Mouse (Mus musculus) neural tube, embryonic 14.5 days (tissue): Measurements from ENCODE around the gene Flt1. TPM values are rescaled to one million over a fixed set of nuclear protein-coding genes. Genes with fewer than 3 reads are reported as not detected.

Experiments used
- ATAC-seq: fragments of 200-750 bp; cut with Nextera tagmentation; 2 replicates; pipeline ENCODE4 v1.8.0; 2017; ENCODE audit warnings: low read depth, mild to moderate bottlenecking, moderate TSS enrichment, moderate library complexity
- H3K27ac ChIP-seq: fragments of 300-500 bp; sonication (generic); 2 replicates; pipeline ENCODE4 v1.5.1; 2014; ENCODE audit warnings: low read depth, mild to moderate bottlenecking, control low read depth, low read length, moderate library complexity, mixed read lengths
- H3K27me3 ChIP-seq: fragments of 300-500 bp; sonication (generic); 2 replicates; pipeline ENCODE4 v1.6.1; 2014; ENCODE audit warnings: low read length; ENCODE audit not compliant: control insufficient read depth, insufficient read depth
- H3K36me3 ChIP-seq: fragments of 300-500 bp; sonication (generic); 2 replicates; pipeline ENCODE4 v1.6.1; 2014; ENCODE audit warnings: low read length, mixed read lengths; ENCODE audit not compliant: control insufficient read depth, insufficient read depth
- H3K4me1 ChIP-seq: fragments of 300-500 bp; sonication (generic); 2 replicates; pipeline ENCODE4 v1.6.1; 2014; ENCODE audit warnings: low read length; ENCODE audit not compliant: control insufficient read depth, insufficient read depth
- H3K4me2 ChIP-seq: fragments of 300-500 bp; sonication (generic); 2 replicates; pipeline ENCODE4 v1.6.1; 2014; ENCODE audit warnings: mild to moderate bottlenecking, low read depth, low read length, control low read depth
- H3K4me3 ChIP-seq: fragments of 300-500 bp; sonication (generic); 2 replicates; pipeline ENCODE4 v1.5.1; 2014; ENCODE audit warnings: low read depth, low read length, control low read depth, mixed read lengths
- H3K9ac ChIP-seq: fragments of 300-500 bp; sonication (generic); replicated peaks from 2 replicates; pipeline ENCODE4 v1.6.1; 2014; ENCODE audit warnings: low read depth, mild to moderate bottlenecking, control low read depth, low read length, mixed read lengths
- H3K9me3 ChIP-seq: fragments of 300-500 bp; sonication (generic); 2 replicates; pipeline ENCODE4 v1.6.1; 2016; ENCODE audit warnings: low read length; ENCODE audit not compliant: control insufficient read depth
- WGBS: fragments of 180-500 bp; shearing (Covaris S2); extraction: QIAGEN DNeasy Blood & Tissue Kit; methylation state at CpG from one replicate; pipeline ENCODE4 v1.1.7; 2014; 5-methylcytosine and 5-hydroxymethylcytosine counted together
- polyA plus RNA-seq: library from polyadenylated mRNA; unstranded; fragments of >200 nt; fragmentation: Nextera tagmentation; extraction: Ambion mirVana; gene quantifications from 2 replicates; pipeline ENCODE4 v1.2.1, GENCODE M21; 2014

Gene Flt1
- polyA plus RNA-seq, 1 experiment from 2014 or later: 9.9 TPM

DNA sequence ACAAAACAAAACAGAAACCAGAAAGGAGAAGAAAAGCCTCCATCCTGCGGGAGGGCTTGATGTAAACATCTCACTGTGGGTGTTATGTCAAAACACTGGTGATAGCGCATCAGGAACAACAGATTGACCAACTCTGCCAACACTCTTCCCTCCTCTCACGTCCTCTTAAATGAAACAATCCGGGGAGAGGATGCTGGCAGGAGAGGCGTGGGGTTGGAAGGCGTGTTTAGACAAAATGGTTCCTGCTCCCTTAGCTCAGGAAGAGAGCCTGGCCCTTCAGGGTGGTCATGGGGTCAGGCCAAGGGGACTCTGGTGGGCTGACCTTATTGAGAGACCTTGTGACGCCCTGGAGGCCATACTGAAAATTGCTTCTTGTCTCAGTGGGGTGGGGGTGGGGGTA is 65.9 kb downstream of the Flt1 start:
- no peak for ATAC-seq
- H3K36me3 ChIP-seq: no peaks in the 10 kb centered on the region
- H3K4me3 ChIP-seq: no peak overlapping the region
- no peaks in the 10 kb centered on the region for H3K27me3 ChIP-seq
- H3K9me3 ChIP-seq: no peaks in the 10 kb centered on the region
- 78% methylated on average over 7 of the region's 7 CpGs for WGBS
- no peak overlapping the region for H3K4me2 ChIP-seq
- no peaks in the 10 kb centered on the region for H3K4me1 ChIP-seq
- no peak overlapping the region for H3K9ac ChIP-seq
- H3K27ac ChIP-seq: no peak overlapping the region

DNA sequence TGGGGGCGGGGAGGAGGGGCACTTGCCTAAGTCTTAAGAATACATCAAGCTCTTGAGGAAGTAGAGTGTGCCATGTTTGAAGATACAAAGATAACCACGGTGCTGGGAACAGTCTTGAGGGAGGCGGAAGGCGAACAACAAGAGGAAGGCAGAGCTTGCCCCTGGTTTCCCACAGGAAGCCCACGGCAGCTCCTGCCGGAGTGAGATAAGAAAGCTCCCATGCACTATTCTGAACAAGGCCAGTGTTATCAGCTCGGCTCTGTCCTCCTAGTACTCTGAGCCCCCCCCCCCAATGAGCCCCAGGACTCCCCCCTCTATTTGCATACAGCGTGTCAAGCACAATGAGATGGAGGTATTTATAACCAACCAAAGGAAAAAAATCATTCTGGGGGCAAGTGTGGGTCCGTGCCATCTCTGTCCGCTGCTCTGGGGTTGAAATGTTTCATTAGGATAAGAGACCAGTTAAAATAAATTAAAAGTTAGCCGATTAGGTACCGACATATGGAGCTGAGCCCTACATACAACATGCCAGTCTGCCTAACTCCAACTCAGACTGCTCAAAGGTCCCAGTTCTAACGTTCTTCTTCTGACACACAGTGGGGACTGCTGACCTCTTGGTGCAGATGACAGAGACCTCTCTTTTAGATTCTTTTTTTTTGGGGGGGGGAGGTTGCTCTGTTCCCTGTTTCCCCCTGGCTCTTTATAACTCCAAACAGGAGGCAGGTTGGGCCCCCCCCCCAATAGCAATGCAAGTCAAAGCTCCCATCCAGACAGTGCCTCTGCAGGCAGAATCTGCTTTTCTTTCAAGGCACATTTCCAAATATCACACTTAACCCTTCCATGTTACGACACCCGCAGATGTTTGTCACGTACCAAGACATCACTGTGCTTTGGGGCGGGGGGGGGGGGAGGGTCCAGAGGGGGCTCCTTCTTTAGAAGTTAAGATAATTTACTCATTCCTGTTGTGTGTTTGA is 67.6 kb downstream of the Flt1 start:
- H3K4me1 ChIP-seq: no peaks in the 10 kb centered on the region
- H3K27ac ChIP-seq: no peak overlapping the region
- H3K9ac ChIP-seq: no peak overlapping the region
- WGBS: 70% methylated on average over 17 of the region's 17 CpGs
- H3K36me3 ChIP-seq: no peaks in the 10 kb centered on the region
- H3K27me3 ChIP-seq: no peaks in the 10 kb centered on the region
- H3K4me3 ChIP-seq: no peak overlapping the region
- no peak for ATAC-seq
- no peaks in the 10 kb centered on the region for H3K9me3 ChIP-seq
- no peak overlapping the region for H3K4me2 ChIP-seq

- WGBS: 84% methylated on average over 7 of the region's 7 CpGs
- ATAC-seq: no peak
These were observed 70.0 kb downstream of the Flt1 start for GRCm38 (mm10) chr5:147655761-147656160.

GRCm38 (mm10) chr5:147651233-147651632 is 74.6 kb downstream of the Flt1 start:
- no peak overlapping the region for H3K9ac ChIP-seq
- H3K4me2 ChIP-seq: no peak overlapping the region
- no peak overlapping the region for H3K4me3 ChIP-seq
- H3K4me1 ChIP-seq: no peaks in the 10 kb centered on the region
- no peak overlapping the region for H3K27ac ChIP-seq
- no peaks in the 10 kb centered on the region for H3K9me3 ChIP-seq
- no peak for ATAC-seq
- 92% methylated on average over 14 of the region's 14 CpGs for WGBS
- H3K36me3 ChIP-seq: no peaks in the 10 kb centered on the region
- no peaks in the 10 kb centered on the region for H3K27me3 ChIP-seq

More at GRCm38 (mm10) chr5:147655761-147656160, 70.0 kb downstream of the Flt1 start:
- no peaks in the 10 kb centered on the region for H3K27me3 ChIP-seq
- no peak overlapping the region for H3K4me2 ChIP-seq
- H3K4me1 ChIP-seq: no peaks in the 10 kb centered on the region
- H3K4me3 ChIP-seq: no peak overlapping the region
- H3K9ac ChIP-seq: no peak overlapping the region
- no peaks in the 10 kb centered on the region for H3K36me3 ChIP-seq
- H3K27ac ChIP-seq: no peak overlapping the region
- H3K9me3 ChIP-seq: no peaks in the 10 kb centered on the region

GRCm38 (mm10) chr5:147646351-147646929 is 79.4 kb downstream of the Flt1 start:
- no peaks in the 10 kb centered on the region for H3K4me1 ChIP-seq
- no peaks in the 10 kb centered on the region for H3K36me3 ChIP-seq
- no peak overlapping the region for H3K27ac ChIP-seq
- H3K4me3 ChIP-seq: no peak overlapping the region
- H3K27me3 ChIP-seq: no peaks in the 10 kb centered on the region
- ATAC-seq: no peak
- WGBS: 87% methylated on average over 14 of the region's 14 CpGs
- H3K9ac ChIP-seq: no peak overlapping the region
- H3K9me3 ChIP-seq: no peaks in the 10 kb centered on the region
- no peak overlapping the region for H3K4me2 ChIP-seq

DNA sequence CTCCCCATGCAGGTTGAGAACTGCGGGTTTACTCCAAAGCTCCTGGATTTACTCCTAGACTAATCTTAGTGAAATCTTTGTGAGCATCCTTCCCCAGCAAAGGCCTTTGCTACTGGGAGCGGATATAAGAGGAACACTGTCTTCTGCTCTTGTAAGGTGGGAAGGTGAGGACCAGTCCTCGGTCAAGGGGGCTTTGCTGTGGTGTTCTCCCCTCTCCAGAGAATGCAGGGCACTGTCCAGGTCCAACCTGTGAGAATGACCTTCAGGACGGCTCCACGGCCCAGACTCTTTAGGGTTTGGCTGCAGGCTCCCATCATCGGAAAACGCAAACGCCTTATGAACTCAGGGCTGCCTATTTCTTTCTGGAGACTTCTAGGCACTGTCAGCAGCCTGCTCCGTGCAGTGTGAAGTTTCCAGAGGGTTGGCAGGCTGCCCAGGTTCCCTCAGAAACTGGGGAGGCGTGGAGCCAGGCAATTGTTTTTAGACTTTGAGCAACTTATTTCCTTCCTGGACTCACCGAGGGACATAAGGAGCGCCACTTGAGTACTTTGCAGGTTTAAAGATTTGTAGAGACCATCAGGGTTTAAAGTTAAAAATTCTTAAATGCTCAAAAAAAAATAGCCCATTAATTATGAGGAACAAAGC is 80.7 kb downstream of the Flt1 start:
- Histone ChIP-seq H3K27ac (no peak overlapping the region), H3K27me3 (no peaks in the 10 kb centered on the region), H3K9me3 (no peaks in the 10 kb centered on the region), H3K9ac (no peak overlapping the region), H3K4me2 (no peak overlapping the region), H3K36me3 (no peaks in the 10 kb centered on the region), H3K4me1 (no peaks in the 10 kb centered on the region), H3K4me3 (no peak overlapping the region)
- 59% methylated on average over 12 of the region's 12 CpGs for whole genome bisulfite sequencing
- ATAC-seq: no peak

DNA sequence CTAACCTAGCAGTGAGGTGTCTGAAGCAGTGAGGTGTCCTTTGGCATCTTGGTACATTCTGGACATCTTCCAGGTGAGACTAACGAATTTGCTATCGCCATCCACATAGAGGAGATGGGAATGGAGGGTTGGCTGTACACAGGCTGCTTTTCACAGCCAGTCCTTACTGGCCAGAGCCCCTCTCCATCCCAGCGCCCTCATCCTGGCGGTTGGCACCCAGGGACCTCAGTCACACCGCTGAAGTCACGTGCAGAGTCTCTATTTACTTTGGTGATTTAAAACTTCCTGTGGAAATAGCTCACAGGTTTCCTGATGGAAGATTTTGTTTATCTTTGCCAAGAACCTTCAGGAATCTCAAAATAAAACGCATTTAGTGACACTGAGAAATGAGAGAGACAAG is 84.4 kb downstream of the Flt1 start:
- no peaks in the 10 kb centered on the region for H3K27me3 ChIP-seq
- H3K4me3 ChIP-seq: no peak overlapping the region
- no peak overlapping the region for H3K27ac ChIP-seq
- WGBS: 68% methylated on average over 7 of the region's 7 CpGs
- H3K36me3 ChIP-seq: no peaks in the 10 kb centered on the region
- ATAC-seq: no peak
- H3K4me2 ChIP-seq: no peak overlapping the region
- no peaks in the 10 kb centered on the region for H3K9me3 ChIP-seq
- H3K4me1 ChIP-seq: no peaks in the 10 kb centered on the region
- no peak overlapping the region for H3K9ac ChIP-seq

- Histone ChIP-seq H3K4me3 (no peak overlapping the region), H3K4me2 (no peak overlapping the region), H3K9me3 (no peaks in the 10 kb centered on the region), H3K36me3 (no peaks in the 10 kb centered on the region), H3K27ac (no peak overlapping the region), H3K4me1 (no peaks in the 10 kb centered on the region), H3K27me3 (no peaks in the 10 kb centered on the region), H3K9ac (no peak overlapping the region)
- ATAC-seq: no peak
- 97% methylated on average over 5 of the region's 5 CpGs for WGBS
These were observed 85.9 kb downstream of the Flt1 start for GRCm38 (mm10) chr5:147639940-147640339.

DNA sequence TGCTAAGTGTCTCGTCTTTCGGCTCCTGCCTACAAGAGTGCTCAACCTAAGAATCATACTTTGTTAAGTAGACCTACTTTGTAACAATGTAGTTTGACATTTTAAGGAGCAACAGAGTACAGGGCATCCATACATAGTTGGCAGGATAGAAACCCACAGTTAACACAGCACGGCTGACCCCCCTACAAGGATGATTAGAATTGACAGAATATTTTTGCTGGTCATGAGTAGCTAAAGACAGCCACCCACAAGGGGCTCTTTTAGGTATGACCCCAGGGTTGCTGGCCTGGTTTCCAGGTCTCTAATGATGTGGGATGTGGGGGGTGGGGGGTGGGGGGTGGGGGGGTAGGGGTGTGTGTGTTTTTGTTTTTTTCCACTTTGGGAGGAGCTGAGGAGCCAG is 89.1 kb downstream of the Flt1 start:
- Histone ChIP-seq H3K27ac (no peak overlapping the region), H3K36me3 (no peaks in the 10 kb centered on the region), H3K4me2 (no peak overlapping the region), H3K9ac (no peak overlapping the region), H3K27me3 (no peaks in the 10 kb centered on the region), H3K9me3 (no peaks in the 10 kb centered on the region), H3K4me3 (no peak overlapping the region), H3K4me1 (no peaks in the 10 kb centered on the region)
- WGBS: 91% methylated on average over 3 of the region's 3 CpGs
- ATAC-seq: no peak
